Mouse (Mus musculus): ENCODE measurements around the gene Rapgef6.

Gene Rapgef6

DNA sequence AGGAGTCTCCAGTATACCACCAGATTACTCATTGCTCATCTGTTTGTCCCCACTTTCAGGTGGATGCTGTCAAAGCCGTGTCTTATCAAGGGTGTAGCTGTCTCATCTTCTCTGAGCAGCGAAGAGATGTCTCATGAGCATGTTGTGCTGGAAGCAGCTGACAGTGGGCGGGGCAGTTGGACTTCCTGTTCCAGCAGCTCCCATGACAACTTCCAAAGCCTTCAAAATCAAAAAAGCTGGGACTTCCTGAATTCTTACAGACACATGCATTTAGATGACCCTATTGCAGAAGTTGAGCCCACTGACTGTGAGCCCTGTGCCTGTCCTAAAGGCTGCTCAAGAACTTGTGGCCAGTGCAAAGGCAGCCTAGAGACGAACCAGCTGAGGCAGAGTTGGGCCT is 168.5 kb downstream of the Rapgef6 start:
- no peak for DNase-seq (ENCODE audit: low read depth, low spot score)

DNA sequence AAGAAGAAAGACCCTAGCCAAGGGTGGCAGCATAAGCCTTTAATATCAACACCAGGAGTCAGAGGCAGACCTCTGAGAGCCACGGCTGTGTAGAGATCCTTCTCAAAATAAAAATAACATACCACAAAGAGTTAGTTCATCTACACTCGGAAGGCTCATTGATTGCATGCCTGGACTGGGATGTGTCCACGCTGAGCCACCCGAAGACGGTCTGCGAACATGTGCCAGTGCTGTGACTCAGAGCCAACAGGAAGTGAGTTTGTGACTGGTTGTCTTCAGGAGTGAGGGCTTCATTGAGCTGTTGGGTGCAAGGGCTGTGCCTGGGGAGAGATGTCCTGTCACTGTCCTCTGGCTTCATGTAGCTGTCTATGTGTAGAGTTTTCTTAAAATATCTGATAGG is 171.0 kb downstream of the Rapgef6 start:
- DNase-seq (ENCODE audit: low read depth, low spot score), result no peak

DNA sequence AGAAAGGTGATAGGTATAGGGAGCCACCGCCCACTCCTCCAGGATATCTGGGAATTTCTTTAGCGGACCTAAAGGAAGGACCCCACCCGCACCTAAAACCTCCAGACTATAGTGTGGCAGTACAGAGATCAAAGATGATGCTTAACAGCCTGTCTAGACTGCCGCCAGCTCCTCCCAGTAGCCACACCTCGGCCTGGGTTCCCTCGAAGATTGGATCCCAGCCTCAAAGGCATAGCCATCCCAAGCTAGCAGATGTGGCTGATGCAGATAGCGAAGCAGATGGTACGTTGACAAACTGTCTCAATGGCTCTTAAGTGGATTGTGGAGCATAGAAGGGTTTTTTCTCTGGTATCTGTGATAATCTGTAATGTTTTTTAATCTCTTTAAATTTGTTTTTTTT is 171.6 kb downstream of the Rapgef6 start:
- no peak for DNase-seq (ENCODE audit: low read depth, low spot score)

DNA sequence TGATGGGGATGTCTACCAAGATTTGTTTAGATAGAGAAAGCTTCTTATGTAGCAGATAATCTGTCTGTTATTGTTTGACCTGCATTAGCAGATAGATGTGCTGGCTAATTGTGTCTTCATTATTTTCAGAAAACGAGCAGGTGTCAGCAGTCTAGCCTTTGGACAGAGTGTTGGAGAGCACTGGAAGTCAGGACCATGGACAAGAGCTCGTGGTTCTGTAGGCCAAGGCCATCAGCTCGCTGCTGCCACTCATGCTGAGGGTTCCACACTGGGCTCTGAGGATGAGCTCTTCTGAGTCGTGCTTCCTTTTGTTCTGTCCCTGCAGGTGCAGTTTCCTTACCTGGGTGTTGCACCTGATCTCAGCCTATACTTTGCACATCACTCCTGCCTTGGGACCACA is 173.3 kb downstream of the Rapgef6 start:
- DNase-seq (ENCODE audit: low read depth, low spot score), result no peak

DNA sequence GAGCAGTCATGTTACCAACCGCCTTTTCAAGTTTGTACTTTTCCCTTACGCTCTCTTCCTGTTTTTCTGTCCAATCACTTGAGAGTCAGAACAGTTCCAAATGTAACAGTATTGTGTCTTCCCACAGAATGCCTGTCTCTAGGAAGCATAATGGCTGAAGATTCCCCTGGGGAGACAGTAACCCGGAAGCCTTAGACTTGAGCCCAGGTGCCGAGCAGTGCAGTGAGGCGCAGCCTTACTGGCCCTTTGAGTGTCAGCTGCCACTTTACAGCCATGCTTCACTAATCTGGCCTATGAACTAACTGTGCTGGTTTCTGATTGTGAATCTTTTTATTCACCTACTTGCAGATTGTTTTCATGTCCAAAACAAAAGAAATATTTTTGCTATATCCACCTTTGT is 175.0 kb downstream of the Rapgef6 start:
- DNase-seq (ENCODE audit: low read depth, low spot score), result no peak

DNA sequence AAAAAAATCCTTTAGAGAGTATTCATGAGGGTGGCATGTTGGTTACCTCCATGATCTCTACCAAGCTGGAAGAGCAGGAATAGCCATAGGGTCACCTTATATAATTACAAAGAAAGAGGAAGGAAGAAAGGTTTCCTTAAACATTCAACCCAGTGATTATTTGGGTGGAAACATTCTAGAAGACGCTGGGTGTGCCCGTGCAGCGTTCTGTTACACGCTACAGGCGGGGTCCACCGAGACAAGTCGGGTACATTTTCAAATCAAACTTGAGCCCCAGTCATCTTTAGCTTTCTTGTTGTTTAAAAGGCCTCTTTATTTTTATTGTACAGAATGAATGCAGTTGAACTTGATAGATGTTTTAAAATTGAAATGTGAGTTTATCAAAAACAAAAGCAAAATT is 176.0 kb downstream of the Rapgef6 start:
- DNase-seq (ENCODE audit: low read depth, low spot score), result no peak

DNA sequence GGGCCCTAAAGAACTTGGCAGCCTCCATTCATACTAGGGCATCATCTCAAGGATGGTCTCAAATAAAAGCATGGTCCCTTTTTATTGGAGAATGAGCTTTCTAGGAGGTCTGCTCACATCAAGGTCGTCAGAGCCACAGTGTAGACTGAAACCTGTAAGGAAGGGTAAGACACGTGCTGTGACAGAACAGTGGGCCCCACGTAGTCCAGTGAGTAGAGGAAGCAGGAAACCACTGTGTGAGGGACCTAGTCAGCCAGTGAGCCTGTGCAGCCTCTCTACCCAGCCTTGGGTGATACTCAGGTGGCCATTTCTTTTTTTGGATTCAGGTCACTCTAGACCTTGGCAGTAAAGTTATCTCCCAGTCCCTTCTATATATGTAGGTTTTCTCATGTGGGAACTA is 177.3 kb downstream of the Rapgef6 start:
- DNase-seq (ENCODE audit: low read depth, low spot score), result peak; percentile 16

DNA sequence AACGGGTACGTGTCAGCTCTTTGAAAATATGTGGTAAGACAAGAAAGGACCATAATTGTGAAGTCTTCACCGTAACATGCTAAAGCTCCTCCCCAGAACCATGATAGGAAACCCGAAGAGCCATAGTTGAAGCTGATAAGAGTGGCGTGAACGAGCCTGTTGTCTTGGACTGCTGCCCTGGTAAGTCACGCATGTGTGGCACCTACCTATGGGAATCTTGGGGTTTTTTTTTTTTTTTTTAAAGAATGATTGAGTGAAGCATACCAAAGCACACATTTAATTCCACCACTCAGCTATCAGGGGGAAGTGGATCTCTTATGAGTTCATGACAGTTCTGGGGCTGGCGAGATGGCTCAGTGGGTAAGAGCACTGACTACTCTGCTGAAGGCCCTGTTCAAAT is 179.2 kb downstream of the Rapgef6 start:
- DNase-seq (ENCODE audit: low read depth, low spot score), result no peak

DNA sequence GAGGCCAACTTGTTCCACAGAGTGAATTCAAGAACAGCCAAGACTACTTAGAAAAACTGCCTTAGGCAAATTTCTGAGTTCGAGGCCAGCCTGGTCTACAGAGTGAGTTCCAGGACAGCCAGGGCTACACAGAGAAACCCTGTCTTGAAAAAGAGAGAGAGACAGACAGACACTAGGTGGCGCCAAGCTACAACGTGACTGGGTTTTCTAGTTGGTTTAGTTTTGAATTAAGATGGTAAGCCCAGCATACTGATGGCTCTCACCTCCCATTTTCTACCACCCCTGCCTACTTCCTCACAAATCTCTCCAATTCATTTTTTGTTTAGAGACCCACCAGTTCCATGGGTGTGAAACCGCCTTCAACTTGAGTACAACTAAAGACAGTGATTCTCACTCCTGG is 180.7 kb downstream of the Rapgef6 start:
- peak; percentile 80 for DNase-seq (ENCODE audit: low read depth, low spot score)

DNA sequence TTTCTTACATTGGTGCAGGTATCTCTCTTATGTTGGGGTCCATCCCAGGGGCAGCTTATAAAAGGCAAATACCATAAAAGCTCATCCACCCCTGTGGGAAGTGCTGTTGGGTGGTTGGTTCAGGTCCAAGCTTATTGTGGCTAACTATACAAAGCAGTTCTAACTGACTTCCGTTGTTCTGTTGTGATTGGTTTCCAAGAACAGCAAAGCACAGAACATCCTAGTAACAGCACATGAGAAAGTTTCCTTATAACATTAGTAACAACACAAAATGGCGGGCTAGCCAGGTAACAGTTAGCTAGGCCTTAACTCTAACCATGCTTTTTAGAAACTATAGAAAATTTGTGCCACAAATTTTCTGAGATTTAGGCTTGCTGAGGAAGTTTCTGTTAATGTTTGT is 185.5 kb downstream of the Rapgef6 start:
- peak; percentile 21 for DNase-seq (ENCODE audit: low read depth, low spot score)

DNA sequence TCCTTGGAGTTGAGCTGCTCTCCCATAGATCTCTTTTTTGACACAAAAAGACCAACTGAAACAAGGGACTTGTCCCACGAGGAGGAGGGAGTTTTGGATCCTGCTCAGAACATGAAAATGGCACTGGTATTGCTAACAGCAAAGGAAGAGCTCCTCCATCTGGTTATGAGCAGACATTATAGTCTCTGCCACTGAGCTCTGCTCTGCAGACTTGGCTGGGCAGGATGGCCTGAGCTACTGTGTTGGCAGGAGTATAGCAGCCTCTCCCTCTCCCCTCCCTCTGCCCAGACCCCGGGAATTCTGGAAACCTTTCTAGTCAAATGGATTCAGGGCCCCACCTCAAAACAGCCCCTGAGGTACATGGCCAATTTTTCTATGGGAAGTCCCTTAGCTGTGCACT is 187.0 kb downstream of the Rapgef6 start:
- no peak for DNase-seq (ENCODE audit: low read depth, low spot score)

DNA sequence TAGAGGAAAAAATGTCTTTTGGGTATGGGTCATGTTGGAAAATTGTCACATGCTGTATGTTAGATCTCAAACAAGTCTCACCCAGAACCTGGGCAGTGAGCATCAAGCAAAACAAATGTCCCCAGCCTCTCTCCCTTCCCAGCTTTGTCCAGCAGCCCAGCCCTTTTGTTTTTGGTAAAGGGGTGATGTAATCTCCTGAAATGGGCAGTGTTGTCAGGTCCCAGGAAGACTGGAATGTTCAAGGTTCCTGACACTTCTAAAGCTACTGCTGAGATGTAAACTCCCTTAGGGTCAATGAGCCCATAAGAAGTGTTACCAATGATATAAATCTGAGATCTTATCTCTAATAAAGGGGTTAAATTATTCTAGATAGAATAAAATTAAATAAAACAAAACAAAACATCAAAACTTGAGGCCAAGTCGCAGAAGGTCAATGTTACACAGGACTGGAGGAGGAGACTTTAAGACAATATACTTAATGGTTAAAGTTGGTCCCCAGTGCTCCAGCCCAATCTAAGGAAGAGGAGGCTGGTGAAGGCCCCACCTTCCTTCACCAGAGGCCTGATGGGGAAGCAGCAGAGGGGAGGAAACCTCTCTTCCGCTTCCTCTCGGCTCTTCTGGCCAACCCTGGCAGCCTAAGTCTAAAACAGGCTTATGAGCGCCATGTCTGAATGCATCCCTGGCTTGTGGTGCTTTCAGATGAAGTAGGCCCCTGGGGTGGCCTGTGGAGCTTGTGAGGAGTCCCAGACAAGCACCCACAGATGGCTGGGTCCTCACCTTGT is 188.1 kb downstream of the Rapgef6 start:
- DNase-seq (ENCODE audit: low read depth, low spot score), result no peak

DNA sequence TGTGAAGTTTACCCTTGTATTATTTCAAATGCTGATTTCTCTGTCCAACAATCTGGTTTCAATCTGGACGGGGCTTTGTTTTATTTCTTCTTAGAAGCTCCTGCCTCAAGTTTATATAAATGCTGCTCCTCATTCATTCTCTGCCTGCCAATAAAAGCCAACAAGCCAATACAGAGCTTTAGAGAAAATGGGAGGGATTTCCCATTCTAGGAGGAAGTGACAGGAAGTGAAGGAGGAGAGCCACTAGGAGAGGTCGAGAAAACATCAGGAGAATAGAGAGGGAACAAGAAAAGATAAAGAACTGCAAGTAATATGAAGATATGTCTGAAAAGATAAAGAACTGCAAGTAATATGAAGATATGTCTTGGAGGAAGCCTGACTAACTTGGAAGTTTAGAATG is 190.2 kb downstream of the Rapgef6 start:
- no peak for DNase-seq (ENCODE audit: low read depth, low spot score)

DNA sequence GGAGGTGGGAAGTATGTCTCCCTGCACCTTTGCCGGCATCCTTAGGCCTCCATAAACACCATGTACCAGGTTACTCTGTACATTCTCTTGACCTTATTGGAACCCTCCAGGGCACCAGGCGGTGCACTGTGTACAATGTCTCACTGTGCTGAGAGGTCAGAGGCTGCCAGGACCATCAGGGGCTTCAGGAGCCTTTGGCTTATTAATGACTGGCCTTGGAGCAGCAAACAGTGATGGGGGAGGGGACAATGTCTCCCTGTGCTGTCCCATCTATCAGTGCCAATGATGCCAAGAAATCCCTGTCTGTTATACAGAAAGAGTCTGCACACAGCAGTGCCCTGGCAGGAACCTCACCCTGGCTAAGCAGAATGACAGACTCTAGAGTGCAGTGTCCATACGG is 195.2 kb downstream of the Rapgef6 start:
- no peak for DNase-seq (ENCODE audit: low read depth, low spot score)

DNA sequence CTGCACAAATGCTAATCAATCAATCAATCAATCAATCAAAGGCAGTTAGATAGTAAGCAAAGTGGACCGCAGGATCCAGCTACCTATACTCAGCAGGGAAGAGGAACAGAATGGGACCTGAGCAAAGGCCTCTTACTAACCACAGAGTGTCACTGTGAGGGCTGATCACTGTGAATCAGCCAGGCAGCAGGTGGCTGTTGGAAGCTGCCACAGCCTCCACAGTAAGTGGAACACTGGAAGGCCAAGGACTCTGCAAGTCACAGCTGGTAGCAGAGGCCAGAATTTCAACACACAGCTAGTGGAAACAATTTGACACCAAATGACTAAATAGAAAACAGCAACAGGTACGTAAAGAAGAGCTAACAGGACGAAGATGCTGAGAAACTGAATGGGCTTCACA is 196.0 kb downstream of the Rapgef6 start:
- no peak for DNase-seq (ENCODE audit: low read depth, low spot score)

DNA sequence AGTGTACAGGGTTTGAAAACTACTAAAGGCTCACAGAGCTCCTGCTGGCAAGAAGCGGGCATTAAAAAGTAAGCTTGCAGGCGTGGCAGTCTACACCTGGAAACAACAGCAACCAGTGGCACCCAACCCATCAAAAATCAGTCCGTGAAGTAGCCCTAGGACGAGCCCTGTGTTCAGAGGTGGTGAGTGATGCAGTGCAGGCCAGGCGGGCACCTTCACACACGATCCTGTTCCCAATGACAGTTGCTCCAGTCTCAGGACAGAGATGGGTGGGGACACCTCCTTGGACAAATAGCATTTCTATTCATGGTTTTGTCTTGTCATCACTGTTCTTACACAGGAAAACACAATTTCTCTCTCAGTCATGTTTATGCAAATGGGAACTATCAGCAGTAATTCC is 199.4 kb downstream of the Rapgef6 start:
- no peak for DNase-seq (ENCODE audit: low read depth, low spot score)

DNA sequence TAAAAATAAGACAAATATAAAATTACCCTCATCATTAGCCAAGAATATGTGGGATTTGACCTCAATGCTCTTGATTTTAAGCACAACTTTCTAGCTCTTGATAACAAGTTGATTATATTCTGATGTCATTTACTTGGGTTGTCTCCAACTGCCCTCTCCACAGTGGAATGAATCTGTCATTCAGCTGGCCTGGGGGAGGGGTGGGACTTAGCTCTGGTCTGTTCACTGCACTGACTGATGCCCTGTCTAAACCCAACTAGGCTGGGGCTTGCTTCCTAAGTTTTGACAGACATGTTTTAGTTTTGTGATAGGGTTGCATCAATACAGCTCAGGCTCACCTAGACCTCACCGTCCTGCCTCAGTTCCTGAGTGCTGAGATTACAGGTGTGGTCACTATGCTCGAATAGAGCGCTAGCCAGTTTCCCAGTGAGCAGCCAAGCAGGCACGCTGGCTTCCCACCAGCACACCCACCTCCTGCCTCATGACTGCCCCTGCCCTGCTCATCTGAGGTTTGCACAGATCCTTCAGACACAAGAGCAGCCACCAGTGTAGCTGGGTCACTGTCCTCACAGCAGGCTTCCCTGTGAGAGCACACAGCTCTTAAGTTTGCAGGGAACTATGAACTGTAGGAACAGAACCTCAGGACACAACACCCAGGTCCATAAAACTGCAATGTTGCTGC is 201.8 kb downstream of the Rapgef6 start:
- DNase-seq (ENCODE audit: low read depth, low spot score), result no peak

DNA sequence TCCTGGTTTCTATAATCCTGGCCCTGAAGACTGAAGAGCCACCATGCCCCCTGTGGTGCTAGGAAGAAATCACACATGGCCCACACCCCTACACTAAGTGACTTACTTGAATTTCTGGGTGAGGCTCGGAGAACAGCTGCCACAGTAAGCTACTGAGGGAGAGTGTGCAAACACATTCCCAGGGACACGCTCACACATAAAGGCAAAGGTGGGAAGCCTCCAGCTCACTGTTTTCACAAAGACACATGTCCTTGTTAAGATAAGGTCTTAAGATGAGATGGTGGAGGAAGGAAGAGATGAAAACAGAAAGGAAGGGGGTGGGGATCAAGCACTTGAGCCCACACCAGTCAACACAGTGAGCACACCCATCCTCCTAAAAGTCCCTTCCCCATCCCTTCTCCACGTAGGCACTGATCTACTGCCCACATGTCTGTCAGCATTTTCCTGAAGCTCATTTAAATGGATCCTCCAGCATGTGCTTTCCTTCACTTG is 204.0 kb downstream of the Rapgef6 start:
- peak; percentile 47 for DNase-seq (ENCODE audit: low read depth, low spot score)

DNA sequence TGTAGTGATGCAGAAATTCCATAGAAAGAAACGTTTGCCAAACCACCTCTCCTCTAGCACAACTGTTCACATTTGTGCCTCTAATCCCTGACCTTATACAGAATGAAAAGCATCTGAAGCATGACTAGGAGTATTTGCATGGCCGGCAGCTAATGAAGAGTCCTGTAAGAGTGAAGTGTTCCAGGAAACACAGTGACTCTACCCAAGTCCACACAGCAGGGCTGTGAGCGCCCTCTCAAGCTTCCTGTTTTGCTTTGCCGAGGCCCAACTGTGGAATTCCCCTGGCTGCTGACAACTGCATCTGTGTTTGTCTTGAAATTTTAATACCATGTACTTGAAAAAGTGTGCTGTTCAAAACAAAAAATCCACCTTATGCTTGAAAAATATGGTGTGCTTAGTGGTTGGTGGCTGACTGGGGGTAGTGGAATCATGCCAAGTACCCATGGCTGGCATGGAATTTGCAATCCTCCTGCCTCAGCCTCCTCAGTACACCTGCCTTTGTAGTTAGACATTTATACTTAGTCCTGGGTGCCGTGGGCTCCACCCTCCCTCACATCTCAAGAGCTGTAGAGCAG is 204.8 kb downstream of the Rapgef6 start:
- DNase-seq (ENCODE audit: low read depth, low spot score), result peak; percentile 82

DNA sequence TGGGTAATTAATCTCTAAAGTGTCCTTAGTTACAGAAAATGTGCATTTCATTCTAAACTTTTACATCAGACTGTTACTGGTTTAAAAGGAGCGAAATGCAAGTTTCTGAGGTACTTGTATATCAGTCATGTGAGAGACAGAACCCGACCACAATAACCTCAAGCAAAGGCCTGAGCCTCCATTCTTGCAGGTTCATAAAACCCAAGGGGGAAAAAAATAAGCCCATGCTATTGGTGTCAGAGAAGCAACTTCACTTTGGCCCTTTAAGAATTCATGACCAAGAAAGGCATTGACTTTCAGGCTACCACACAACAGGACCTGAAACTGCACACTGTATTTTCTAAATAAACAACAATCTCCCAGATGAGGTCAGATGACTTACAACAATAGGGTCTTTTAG is 205.7 kb downstream of the Rapgef6 start:
- DNase-seq (ENCODE audit: low read depth, low spot score), result peak; percentile 67

DNA sequence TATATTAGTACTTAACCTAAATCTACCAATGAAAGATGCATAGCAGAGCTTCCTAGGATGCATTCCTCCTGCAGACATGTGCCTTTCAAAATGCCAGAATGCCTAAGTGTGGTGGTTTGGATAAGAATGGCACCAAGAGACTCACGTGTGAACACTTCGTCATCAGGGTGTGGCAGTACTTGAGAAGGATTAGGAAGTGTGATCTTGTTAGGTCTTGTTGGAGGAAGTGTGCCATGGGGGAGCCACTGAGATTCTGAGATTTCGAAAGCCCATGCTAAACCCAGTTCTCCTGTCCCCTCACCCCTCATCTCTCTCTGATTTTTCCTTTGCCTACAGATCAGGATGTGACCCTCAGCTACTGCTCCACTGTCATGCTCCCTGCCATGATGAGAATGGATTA is 206.7 kb downstream of the Rapgef6 start:
- DNase-seq (ENCODE audit: low read depth, low spot score), result no peak

DNA sequence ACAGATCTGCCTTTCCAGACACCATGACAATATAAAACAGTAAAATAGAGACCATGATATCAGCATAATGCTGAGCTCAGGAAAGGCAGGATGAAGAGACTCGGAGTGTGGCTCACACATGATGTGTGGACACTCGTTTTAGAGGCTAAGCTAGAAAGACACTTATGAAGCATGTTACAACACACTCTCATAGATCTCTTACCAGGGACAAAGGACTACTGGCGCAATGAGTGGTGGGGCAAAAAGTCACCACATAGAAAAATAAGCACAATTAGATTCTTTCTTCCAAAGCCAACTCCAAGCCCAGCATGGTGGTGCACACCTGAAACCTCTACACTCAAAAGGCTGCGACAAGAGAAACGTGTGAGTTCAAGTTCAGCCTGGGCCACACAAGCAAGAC is 208.3 kb downstream of the Rapgef6 start:
- no peak for DNase-seq (ENCODE audit: low read depth, low spot score)

DNA sequence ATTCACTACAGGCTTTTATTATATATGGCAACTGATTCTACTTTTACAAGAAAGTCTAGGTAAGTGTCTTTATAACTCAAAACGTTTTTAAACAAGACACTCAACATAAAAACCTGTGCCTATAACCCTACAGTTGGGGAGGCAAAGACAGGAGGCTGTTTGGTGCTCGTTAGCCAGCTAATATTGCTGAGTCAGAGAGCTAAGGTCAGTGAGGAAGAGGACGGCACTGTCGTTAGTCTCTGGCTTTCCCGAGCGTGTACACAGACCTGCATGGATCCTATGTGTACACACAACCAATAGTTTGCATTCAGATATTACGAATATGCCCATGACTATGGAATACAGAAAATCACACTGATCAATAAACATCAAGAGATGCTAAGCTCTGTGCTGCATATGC is 208.7 kb downstream of the Rapgef6 start:
- no peak for DNase-seq (ENCODE audit: low read depth, low spot score)

Measured in CD4-positive helper T cell, adult 2 months (primary cell).